Mouse (Mus musculus): ENCODE measurements around the gene Prkcq. TPM values are rescaled to one million over a fixed set of nuclear protein-coding genes. Genes with fewer than 3 reads are reported as not detected.

Gene Prkcq
- polyA plus RNA-seq, 1 experiment from 2014 or later = 3.1 TPM

DNA sequence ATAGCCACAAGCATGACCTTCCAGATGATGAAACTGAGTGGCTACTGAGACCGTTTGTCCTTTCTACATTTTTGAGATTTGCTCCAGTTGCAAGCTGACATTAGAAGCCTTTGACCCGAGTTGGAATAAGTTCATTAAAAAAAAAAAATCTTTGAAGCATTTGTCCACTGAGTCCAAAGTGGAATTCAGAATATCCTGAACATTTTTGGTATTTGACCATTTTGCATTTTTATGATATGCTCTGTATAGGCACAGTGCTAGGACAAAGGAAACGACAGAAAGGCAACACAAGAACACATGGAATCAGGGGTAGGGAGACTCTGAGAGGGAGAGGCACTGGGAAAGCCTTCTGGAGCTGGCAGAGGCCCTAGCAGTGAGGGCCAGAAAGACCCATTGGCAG lies 9.2 kb upstream of the Prkcq start:
- Histone ChIP-seq H3K9ac (no peak overlapping the region), H3K4me3 (no peak overlapping the region), H3K4me2 (no peak overlapping the region), H3K36me3 (no peaks in the 10 kb centered on the region), H3K4me1 (no peaks in the 10 kb centered on the region), H3K9me3 (no peaks in the 10 kb centered on the region), H3K27me3 (no peaks in the 10 kb centered on the region), H3K27ac (no peak overlapping the region)
- ATAC-seq (ENCODE audit: borderline replicate concordance, extremely low read depth, low FRiP score, low TSS enrichment) = no peak
- 51% methylated on average over 3 of the region's 3 CpGs for whole genome bisulfite sequencing

DNA sequence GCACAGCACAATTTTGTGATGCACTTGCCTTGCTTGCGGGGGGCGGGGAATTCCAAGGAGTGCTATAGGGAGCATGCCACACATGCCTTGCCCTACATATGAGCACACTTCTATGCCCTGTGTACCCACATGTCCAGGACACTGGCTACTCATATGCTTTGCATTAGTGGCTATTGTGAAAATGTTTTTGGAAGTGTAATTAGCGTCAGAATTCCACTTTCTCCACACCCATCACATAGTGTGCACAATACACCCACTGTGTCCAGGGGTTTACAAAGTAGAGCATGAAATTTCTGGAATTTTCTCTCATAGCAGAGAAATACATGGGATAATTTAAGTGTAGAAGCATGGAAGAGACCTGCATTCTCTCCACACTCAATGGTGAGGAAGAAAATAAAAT lies 7.7 kb upstream of the Prkcq start:
- ATAC-seq (ENCODE audit: borderline replicate concordance, extremely low read depth, low FRiP score, low TSS enrichment) = no peak

DNA sequence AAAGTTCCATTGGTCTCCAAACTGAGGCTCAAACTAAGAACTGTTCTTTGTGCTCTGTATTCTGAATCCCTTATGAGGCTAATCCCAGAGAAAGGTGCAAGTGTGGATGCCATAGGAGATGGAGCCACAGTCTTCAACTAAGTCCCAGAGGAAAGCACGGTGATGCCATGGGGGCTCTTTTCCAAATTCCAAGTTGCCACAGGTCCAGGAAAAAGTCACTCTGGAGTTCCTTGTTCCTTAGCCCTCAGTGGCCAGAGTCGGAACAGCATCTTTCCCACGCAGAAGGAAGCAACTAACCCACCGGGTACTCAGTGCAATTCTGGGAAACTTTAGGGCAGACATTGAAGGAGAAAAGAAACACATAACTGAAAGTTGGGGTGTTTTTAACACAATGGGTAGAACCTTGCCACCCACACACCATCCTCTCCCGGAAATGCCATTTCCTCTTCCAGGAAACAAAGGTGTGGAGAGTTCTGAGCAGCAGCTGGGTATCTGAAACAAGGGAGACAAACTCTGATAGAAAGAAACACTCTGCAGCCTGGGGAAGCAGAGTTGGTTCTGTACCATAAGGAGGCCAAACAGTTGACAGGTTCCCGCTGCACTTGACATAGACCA lies 2.1 kb upstream of the Prkcq start:
- Histone ChIP-seq H3K4me2 (no peak overlapping the region), H3K4me1 (no peaks in the 10 kb centered on the region), H3K27me3 (peaks cover 10% of the 10 kb centered on the region), H3K4me3 (no peak overlapping the region), H3K27ac (no peak overlapping the region), H3K36me3 (no peaks in the 10 kb centered on the region), H3K9me3 (no peaks in the 10 kb centered on the region), H3K9ac (no peak overlapping the region)
- WGBS = 64% methylated on average over 6 of the region's 6 CpGs
- ATAC-seq (ENCODE audit: borderline replicate concordance, extremely low read depth, low FRiP score, low TSS enrichment) = no peak

More for the DNA sequence above, 7.7 kb upstream of the Prkcq start:
- Histone ChIP-seq H3K9ac (no peak overlapping the region), H3K4me2 (no peak overlapping the region), H3K27me3 (no peaks in the 10 kb centered on the region), H3K27ac (no peak overlapping the region), H3K36me3 (no peaks in the 10 kb centered on the region), H3K4me1 (no peaks in the 10 kb centered on the region), H3K4me3 (no peak overlapping the region), H3K9me3 (no peaks in the 10 kb centered on the region)
- WGBS = 87% methylated on average over 3 of the region's 3 CpGs

DNA sequence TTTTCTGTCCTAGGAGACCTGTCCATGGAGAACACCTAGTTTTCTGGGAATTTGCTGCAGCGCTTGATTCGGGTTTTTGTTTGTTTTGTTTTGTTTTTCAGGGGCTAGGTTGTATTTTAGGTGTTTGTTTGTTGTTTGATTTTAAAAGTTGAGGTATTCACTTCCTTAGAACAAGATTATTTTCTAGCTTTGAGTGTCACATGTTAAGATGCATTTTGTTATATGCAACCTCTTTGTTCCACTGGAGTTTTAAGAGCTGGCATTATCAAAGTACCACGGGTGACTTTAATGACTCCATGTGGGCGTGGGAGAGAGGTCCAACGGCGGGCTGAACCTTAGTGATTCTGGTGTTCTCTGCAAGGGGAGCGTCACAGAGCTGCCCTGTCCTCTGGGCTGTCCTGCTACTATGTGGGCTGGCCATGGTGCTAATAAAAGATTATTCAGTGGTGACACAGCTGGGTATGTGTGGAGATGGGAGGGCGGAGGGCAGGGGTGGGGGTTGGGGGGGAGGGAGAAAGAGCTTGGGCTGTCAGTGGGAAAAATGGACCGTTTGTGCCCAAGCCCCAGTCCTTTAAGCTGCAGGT lies 1.0 kb downstream of the Prkcq start:
- H3K27me3 ChIP-seq = peaks cover 10% of the 10 kb centered on the region
- no peaks in the 10 kb centered on the region for H3K4me1 ChIP-seq
- H3K4me3 ChIP-seq = peak overlapping the region; percentile 52; the same call in 1 of the 2 replicates
- no peak overlapping the region for H3K27ac ChIP-seq
- no peaks in the 10 kb centered on the region for H3K9me3 ChIP-seq
- H3K9ac ChIP-seq = no peak overlapping the region
- peak overlapping the region; percentile 94; the same call in 1 of the 2 replicates for H3K4me2 ChIP-seq
- 13% methylated on average over 9 of the region's 9 CpGs for WGBS
- no peaks in the 10 kb centered on the region for H3K36me3 ChIP-seq
- ATAC-seq (ENCODE audit: borderline replicate concordance, extremely low read depth, low FRiP score, low TSS enrichment) = no peak

DNA sequence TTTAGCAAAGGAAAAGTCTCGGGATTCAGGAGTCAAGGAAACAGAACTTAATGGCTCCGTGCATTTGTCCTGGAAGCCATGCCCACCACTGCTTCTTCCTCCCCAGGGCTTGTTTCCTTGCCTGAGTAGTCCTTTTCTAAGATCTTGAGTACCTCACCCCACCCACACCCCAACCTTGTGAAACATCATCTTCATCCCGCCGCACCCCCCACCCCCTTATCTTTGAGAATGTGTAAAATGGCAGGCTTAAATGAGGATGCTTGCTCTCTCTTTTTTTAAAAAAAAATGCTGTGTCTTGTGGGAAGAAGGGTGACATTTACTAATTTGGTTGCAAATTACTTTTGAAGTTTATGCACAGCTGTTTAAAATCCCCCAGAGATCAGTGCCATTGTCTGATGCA lies 1.6 kb downstream of the Prkcq start:
- WGBS = 48% methylated on average over 4 of the region's 4 CpGs
- H3K9me3 ChIP-seq = no peaks in the 10 kb centered on the region
- H3K27ac ChIP-seq = no peak overlapping the region
- H3K36me3 ChIP-seq = no peaks in the 10 kb centered on the region
- H3K4me1 ChIP-seq = no peaks in the 10 kb centered on the region
- no peak overlapping the region for H3K9ac ChIP-seq
- H3K4me2 ChIP-seq = no peak overlapping the region
- no peak overlapping the region for H3K4me3 ChIP-seq
- H3K27me3 ChIP-seq = peaks cover 10% of the 10 kb centered on the region
- no peak for ATAC-seq (ENCODE audit: borderline replicate concordance, extremely low read depth, low FRiP score, low TSS enrichment)

DNA sequence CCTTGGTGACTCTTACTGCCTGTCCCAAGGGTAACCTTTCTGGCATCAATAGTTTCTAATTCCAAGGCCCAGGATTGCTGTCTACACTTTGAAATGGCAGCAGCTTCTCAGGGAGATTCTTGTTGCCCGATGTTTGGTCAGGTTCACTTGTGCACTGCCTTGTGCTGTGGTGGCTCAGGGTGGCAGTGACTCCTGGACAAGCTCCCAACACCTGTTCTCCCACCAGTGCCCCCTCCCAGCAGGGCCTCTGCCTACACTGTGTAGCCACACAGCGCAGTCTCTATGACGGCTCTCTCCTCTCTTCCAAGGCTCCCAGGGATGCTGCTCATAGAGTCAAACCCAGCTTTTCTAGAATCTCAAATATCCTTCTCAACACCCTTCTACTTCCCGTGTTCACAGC lies 2.2 kb downstream of the Prkcq start:
- no peaks in the 10 kb centered on the region for H3K36me3 ChIP-seq
- 73% methylated on average over 4 of the region's 4 CpGs for WGBS
- no peak overlapping the region for H3K4me2 ChIP-seq
- H3K27me3 ChIP-seq = peaks cover 10% of the 10 kb centered on the region
- no peaks in the 10 kb centered on the region for H3K9me3 ChIP-seq
- no peak overlapping the region for H3K4me3 ChIP-seq
- H3K4me1 ChIP-seq = no peaks in the 10 kb centered on the region
- H3K9ac ChIP-seq = no peak overlapping the region
- no peak for ATAC-seq (ENCODE audit: borderline replicate concordance, extremely low read depth, low FRiP score, low TSS enrichment)
- H3K27ac ChIP-seq = no peak overlapping the region

DNA sequence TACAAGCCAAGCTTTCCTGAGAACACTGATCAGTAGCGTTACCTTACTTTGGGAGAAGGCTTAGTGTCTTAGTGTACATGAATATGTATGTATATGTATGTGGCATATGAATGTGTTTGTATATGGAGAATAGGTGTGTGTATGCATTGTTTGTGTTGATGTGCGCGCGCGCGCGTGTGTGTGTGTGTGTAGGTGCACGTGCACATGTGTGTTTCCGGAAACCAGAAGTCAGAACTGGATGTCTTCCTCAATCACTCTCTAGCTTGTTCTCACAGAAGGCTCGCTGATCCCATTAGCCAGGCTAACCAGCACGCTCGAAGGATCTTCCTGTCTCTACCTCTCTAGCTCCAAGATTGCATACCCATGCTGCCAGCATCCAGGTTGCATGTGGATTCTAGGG lies 6.0 kb downstream of the Prkcq start:
- ATAC-seq (ENCODE audit: borderline replicate concordance, extremely low read depth, low FRiP score, low TSS enrichment) = no peak
- no peaks in the 10 kb centered on the region for H3K36me3 ChIP-seq
- no peak overlapping the region for H3K4me3 ChIP-seq
- 91% methylated on average over 12 of the region's 12 CpGs for WGBS
- no peaks in the 10 kb centered on the region for H3K9me3 ChIP-seq
- H3K27me3 ChIP-seq = 0 out of 2 replicates have a peak, but pooled peaks cover 3% of the 10 kb centered on the region
- no peak overlapping the region for H3K4me2 ChIP-seq
- H3K9ac ChIP-seq = no peak overlapping the region
- H3K27ac ChIP-seq = no peak overlapping the region
- H3K4me1 ChIP-seq = no peaks in the 10 kb centered on the region

DNA sequence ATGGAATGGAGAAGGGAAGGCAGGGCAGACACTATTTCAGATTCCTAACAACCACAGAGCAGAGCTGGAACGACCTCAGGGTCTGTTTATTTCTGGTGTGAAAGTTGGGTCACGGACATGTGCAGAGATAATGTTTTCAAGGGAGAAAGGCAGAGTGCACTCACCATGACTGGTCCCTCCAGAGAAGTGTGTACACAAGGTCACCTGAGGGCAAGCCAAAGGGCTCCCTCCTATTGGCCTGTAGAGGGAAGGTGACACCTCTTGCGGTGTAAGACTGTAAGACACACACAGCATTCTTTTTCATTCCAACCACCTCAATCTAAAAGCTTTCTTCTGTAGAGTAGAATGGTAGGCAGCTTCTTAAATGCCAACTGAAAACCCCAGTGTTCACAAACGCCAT lies 9.6 kb downstream of the Prkcq start:
- no peaks in the 10 kb centered on the region for H3K36me3 ChIP-seq
- no peak for ATAC-seq (ENCODE audit: borderline replicate concordance, extremely low read depth, low FRiP score, low TSS enrichment)
- H3K27ac ChIP-seq = no peak overlapping the region
- no peak overlapping the region for H3K4me3 ChIP-seq
- no peak overlapping the region for H3K4me2 ChIP-seq
- WGBS = 33% methylated on average over 4 of the region's 4 CpGs
- no peak overlapping the region for H3K9ac ChIP-seq
- H3K27me3 ChIP-seq = no peaks in the 10 kb centered on the region
- no peaks in the 10 kb centered on the region for H3K9me3 ChIP-seq
- no peaks in the 10 kb centered on the region for H3K4me1 ChIP-seq

DNA sequence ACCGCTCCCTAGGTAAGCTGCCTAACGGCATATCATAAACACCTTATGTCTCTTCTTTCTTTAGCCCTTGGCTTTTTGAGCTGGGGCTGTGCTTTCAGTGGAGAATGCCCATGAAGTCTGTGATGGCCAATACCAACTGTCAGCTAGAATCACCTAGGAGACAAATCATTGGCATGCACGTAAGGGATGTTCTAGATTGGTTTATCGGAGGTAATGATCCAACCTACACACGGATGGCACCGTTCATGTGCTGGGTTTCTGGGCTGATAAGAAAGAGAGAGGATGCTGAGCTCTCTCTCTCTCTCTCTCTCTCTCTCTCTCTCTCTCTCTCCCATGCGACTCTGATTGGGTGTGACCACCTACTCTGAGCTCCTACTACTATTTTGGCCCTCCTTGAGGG lies 10.2 kb downstream of the Prkcq start:
- H3K36me3 ChIP-seq = no peaks in the 10 kb centered on the region
- H3K4me3 ChIP-seq = no peak overlapping the region
- H3K27me3 ChIP-seq = no peaks in the 10 kb centered on the region
- no peaks in the 10 kb centered on the region for H3K9me3 ChIP-seq
- H3K9ac ChIP-seq = no peak overlapping the region
- H3K4me2 ChIP-seq = no peak overlapping the region
- H3K4me1 ChIP-seq = no peaks in the 10 kb centered on the region
- whole genome bisulfite sequencing = 83% methylated on average over 7 of the region's 7 CpGs
- no peak for ATAC-seq (ENCODE audit: borderline replicate concordance, extremely low read depth, low FRiP score, low TSS enrichment)
- H3K27ac ChIP-seq = no peak overlapping the region

DNA sequence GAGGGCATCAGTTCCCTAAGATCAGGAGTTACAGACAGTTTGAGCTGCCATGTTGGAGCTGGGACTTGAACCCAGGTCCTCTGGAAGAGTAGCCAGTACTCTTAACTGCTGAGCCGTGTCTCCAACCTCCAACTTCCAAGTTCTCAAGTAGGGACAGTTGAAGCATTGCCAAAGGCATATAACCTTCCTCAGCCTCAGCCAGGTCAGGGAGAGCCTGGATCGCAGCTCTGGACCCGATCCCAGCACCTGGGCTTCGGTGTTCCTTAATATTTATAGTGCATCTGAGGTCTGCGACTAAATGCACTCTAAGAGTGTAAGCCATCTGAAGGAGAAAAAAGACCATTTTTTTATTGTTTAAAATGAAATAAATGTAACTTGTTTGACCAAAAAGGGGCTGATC lies 12.1 kb downstream of the Prkcq start:
- 83% methylated on average over 5 of the region's 5 CpGs for WGBS
- Histone ChIP-seq H3K9ac (no peak overlapping the region), H3K36me3 (no peaks in the 10 kb centered on the region), H3K4me3 (no peak overlapping the region), H3K27ac (no peak overlapping the region), H3K4me1 (no peaks in the 10 kb centered on the region), H3K27me3 (no peaks in the 10 kb centered on the region), H3K4me2 (no peak overlapping the region), H3K9me3 (no peaks in the 10 kb centered on the region)
- no peak for ATAC-seq (ENCODE audit: borderline replicate concordance, extremely low read depth, low FRiP score, low TSS enrichment)

DNA sequence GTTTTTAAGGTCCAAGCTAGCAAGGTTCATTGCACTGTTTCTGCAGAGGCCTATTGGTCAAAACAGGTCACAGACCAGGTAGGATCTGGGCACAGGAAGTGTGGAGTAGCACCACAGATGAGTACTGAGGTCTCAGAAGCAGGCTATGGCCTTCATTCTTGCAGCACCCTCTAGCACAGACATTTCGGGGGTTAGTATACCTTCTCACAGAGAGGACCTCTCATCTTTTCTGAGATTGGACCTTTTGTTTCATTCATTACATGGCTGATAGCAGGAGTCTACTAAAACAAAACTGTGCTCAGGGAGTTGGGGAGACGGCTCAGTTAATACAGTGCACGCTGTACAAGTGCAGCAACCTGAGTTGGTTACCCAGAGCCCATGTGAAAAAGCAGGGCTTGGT lies 14.7 kb downstream of the Prkcq start:
- no peak overlapping the region for H3K27ac ChIP-seq
- H3K9me3 ChIP-seq = no peaks in the 10 kb centered on the region
- no peak overlapping the region for H3K4me3 ChIP-seq
- H3K36me3 ChIP-seq = no peaks in the 10 kb centered on the region
- H3K27me3 ChIP-seq = no peaks in the 10 kb centered on the region
- no peak overlapping the region for H3K4me2 ChIP-seq
- H3K9ac ChIP-seq = no peak overlapping the region
- H3K4me1 ChIP-seq = no peaks in the 10 kb centered on the region
- WGBS = 95% methylated on average over 3 of the region's 3 CpGs
- ATAC-seq (ENCODE audit: borderline replicate concordance, extremely low read depth, low FRiP score, low TSS enrichment) = no peak

DNA sequence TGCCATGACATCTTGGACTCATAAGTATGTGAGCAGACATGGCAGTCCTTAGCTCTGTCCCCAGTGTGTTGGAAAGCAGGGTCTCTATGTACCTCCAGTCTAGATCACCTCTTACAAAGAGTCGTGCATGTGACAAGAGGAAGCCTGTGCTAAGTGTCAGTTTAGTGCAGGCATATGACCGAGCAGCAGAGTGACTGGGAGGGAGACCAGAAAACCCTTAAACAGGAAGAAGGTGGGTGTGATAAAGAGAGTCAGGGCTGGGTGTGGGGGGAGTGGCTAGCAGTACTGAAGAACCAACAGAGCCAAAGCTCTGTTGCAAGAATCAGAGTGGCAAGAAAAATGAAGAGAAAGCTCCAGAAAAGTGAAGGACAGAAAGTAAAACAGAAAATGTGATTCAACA lies 15.3 kb downstream of the Prkcq start:
- no peaks in the 10 kb centered on the region for H3K36me3 ChIP-seq
- H3K4me1 ChIP-seq = no peaks in the 10 kb centered on the region
- H3K27ac ChIP-seq = no peak overlapping the region
- H3K9me3 ChIP-seq = no peaks in the 10 kb centered on the region
- ATAC-seq (ENCODE audit: borderline replicate concordance, extremely low read depth, low FRiP score, low TSS enrichment) = no peak
- H3K27me3 ChIP-seq = no peaks in the 10 kb centered on the region
- H3K4me2 ChIP-seq = no peak overlapping the region
- WGBS = 26% methylated on average over 2 of the region's 2 CpGs
- no peak overlapping the region for H3K9ac ChIP-seq
- H3K4me3 ChIP-seq = no peak overlapping the region

DNA sequence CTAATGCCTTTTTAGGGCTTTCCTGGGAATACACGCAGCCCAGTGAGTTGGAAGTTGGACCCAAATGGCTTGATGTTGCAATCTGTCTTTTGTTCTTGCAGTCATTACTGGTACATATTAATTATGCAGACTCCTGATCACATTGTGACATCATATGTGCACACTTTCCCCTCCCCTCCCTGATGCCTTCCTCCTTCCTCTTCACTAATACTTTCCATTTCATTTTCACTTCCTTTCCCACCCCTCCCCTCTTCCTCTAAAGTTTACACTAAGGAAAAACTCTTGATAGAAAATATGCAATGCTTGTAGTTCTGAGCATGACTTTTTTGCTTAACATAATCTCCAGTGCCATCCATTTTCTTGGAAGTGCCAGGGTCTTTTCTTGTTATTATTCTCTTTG lies 16.4 kb downstream of the Prkcq start:
- 91% methylated on average over 1 of the region's 1 CpGs for WGBS
- no peak overlapping the region for H3K4me3 ChIP-seq
- ATAC-seq (ENCODE audit: borderline replicate concordance, extremely low read depth, low FRiP score, low TSS enrichment) = no peak
- H3K27ac ChIP-seq = no peak overlapping the region
- no peaks in the 10 kb centered on the region for H3K36me3 ChIP-seq
- no peak overlapping the region for H3K4me2 ChIP-seq
- H3K27me3 ChIP-seq = no peaks in the 10 kb centered on the region
- H3K4me1 ChIP-seq = no peaks in the 10 kb centered on the region
- no peaks in the 10 kb centered on the region for H3K9me3 ChIP-seq
- no peak overlapping the region for H3K9ac ChIP-seq

Measured in lung, embryonic 15.5 days (tissue).